Mouse (Mus musculus) liver, postnatal 0 days (tissue): Measurements from ENCODE around the gene Atp2b2. TPM values are rescaled to one million over a fixed set of nuclear protein-coding genes. Genes with fewer than 3 reads are reported as not detected.
A peak's percentile ranks its signal among the peaks of the same experiment; 100 is the strongest.

Source experiments
- ATAC-seq: fragments of 200-750 bp; cut with Nextera tagmentation; 2 replicates; pipeline ENCODE4 v1.8.0; 2017; ENCODE audit warnings: mild to moderate bottlenecking, moderate library complexity
- DNase-seq: peaks from one replicate; pipeline ENCODE4 v3.0.0-alpha.2; 2016
- H3K27ac ChIP-seq: fragments of 300-500 bp; sonication (generic); 2 replicates; pipeline ENCODE4 v1.5.1; 2014; ENCODE audit warnings: antibody characterized with exemption, moderate library complexity, mild to moderate bottlenecking, low read depth
- H3K27me3 ChIP-seq: fragments of 300-500 bp; sonication (generic); 2 replicates; pipeline ENCODE4 v1.6.1; 2014; ENCODE audit warnings: low read length, control low read depth, mixed read lengths; ENCODE audit not compliant: insufficient read depth
- H3K36me3 ChIP-seq: fragments of 300-500 bp; sonication (generic); replicated peaks from 2 replicates; pipeline ENCODE4 v1.6.1; 2014; ENCODE audit warnings: mild to moderate bottlenecking, control low read depth, low read length, moderate library complexity, mixed read lengths; ENCODE audit not compliant: insufficient read depth
- H3K4me1 ChIP-seq: fragments of 300-500 bp; sonication (generic); 2 replicates; pipeline ENCODE4 v1.6.1; 2014; ENCODE audit warnings: antibody characterized with exemption, mild to moderate bottlenecking, control low read depth; ENCODE audit not compliant: insufficient read depth
- H3K4me2 ChIP-seq: fragments of 300-500 bp; sonication (generic); 2 replicates; pipeline ENCODE4 v1.6.1; 2014; ENCODE audit warnings: low read depth, mild to moderate bottlenecking, low read length, moderate library complexity, mixed read lengths
- H3K4me3 ChIP-seq: fragments of 300-500 bp; sonication (generic); 2 replicates; pipeline ENCODE4 v1.5.1; 2014; ENCODE audit warnings: low read depth, low read length
- H3K9ac ChIP-seq: fragments of 300-500 bp; sonication (generic); replicated peaks from 2 replicates; pipeline ENCODE4 v1.6.1; 2014; ENCODE audit warnings: mild to moderate bottlenecking, moderate library complexity
- H3K9me3 ChIP-seq: fragments of 300-500 bp; sonication (generic); 2 replicates; pipeline ENCODE4 v1.6.1; 2016; ENCODE audit warnings: mild to moderate bottlenecking, control low read depth, low read length, mixed read lengths
- CTCF ChIP-seq: sonication (generic); IDR thresholded peaks from 2 replicates; pipeline ENCODE4 v1.5.1; 2016; ENCODE audit warnings: antibody characterized with exemption, low read depth
- EP300 ChIP-seq: IDR thresholded peaks from 2 replicates; pipeline ENCODE4 v1.6.1; 2016; ENCODE audit warnings: antibody characterized with exemption, low read depth, mild to moderate bottlenecking
- WGBS: fragments of 180-500 bp; shearing (Covaris S2); extraction: QIAGEN DNeasy Blood & Tissue Kit; methylation state at CpG from one replicate; pipeline ENCODE4 v1.1.7; 2014; ENCODE audit not compliant: insufficient replicate concordance; 5-methylcytosine and 5-hydroxymethylcytosine counted together
- polyA plus RNA-seq: library from polyadenylated mRNA; unstranded; fragments of >200 nt; fragmentation: Nextera tagmentation; extraction: Ambion mirVana; gene quantifications from 2 replicates; pipeline ENCODE4 v1.2.1, GENCODE M21; 2015

Atp2b2 gene
- polyA plus RNA-seq, 1 experiment from 2014 or later: 0.41 TPM

GRCm38 (mm10) chr6:113881561-113882243 is 160.7 kb downstream of the Atp2b2 start:
- H3K4me2 ChIP-seq: no peak overlapping the region
- H3K9ac ChIP-seq: no peak overlapping the region
- H3K9me3 ChIP-seq: no peaks in the 10 kb centered on the region
- H3K4me1 ChIP-seq: peaks cover 2% of the 10 kb centered on the region
- H3K36me3 ChIP-seq: no peaks in the 10 kb centered on the region
- 47% methylated on average over 10 of the region's 10 CpGs for WGBS
- no peaks in the 10 kb centered on the region for H3K27me3 ChIP-seq
- no peak overlapping the region for H3K4me3 ChIP-seq
- no peak for ATAC-seq
- no peak overlapping the region for H3K27ac ChIP-seq
- TF ChIP-seq CTCF (no peak), EP300 (no peak)
- peak; percentile 48 for DNase-seq

- TF ChIP-seq EP300: no peak
- no peak for TF ChIP-seq CTCF
- Histone ChIP-seq H3K4me1 (peaks cover 2% of the 10 kb centered on the region), H3K9ac (no peak overlapping the region), H3K4me2 (no peak overlapping the region), H3K4me3 (no peak overlapping the region), H3K9me3 (no peaks in the 10 kb centered on the region), H3K36me3 (no peaks in the 10 kb centered on the region), H3K27ac (no peak overlapping the region), H3K27me3 (no peaks in the 10 kb centered on the region)
- DNase-seq (no peak), ATAC-seq (no peak)
- WGBS: 46% methylated on average over 3 of the region's 3 CpGs
These were observed 163.0 kb downstream of the Atp2b2 start for GRCm38 (mm10) chr6:113879366-113879765.

- Histone ChIP-seq H3K36me3 (no peaks in the 10 kb centered on the region), H3K27ac (no peak overlapping the region), H3K4me3 (no peak overlapping the region), H3K4me2 (no peak overlapping the region), H3K9ac (no peak overlapping the region), H3K4me1 (peaks cover 2% of the 10 kb centered on the region), H3K9me3 (no peaks in the 10 kb centered on the region), H3K27me3 (no peaks in the 10 kb centered on the region)
- peak; percentile 85 for ATAC-seq
- WGBS: 63% methylated on average over 8 of the region's 8 CpGs
- TF ChIP-seq EP300 (no peak), CTCF (no peak)
- DNase-seq: no peak
These were observed 163.8 kb downstream of the Atp2b2 start for GRCm38 (mm10) chr6:113878510-113879128.

DNA sequence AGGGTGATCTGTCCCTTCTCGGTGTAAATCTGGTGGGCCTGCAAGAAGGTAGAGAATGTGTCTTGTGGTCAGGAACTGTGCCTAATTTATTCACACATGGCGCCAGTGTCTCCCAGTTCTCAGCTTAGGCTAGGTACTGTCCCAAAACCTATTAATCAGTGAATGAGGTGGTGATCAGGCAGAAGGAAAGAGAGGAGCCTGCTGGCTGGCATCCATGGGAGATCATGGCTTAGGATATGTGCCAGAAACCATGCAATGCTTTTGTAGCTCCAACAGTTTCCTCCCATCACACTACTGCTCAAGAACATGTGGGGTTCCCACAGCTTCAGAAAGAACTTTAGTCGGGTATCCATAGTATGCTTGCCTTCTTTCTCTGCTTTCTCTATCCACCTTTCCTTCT is 165.8 kb downstream of the Atp2b2 start:
- H3K9me3 ChIP-seq: no peaks in the 10 kb centered on the region
- TF ChIP-seq CTCF (no peak), EP300 (no peak)
- no peak for DNase-seq
- peaks cover 2% of the 10 kb centered on the region for H3K4me1 ChIP-seq
- H3K4me2 ChIP-seq: no peak overlapping the region
- H3K36me3 ChIP-seq: no peaks in the 10 kb centered on the region
- 64% methylated on average over 3 of the region's 3 CpGs for WGBS
- H3K4me3 ChIP-seq: no peak overlapping the region
- H3K27me3 ChIP-seq: no peaks in the 10 kb centered on the region
- no peak for ATAC-seq
- no peak overlapping the region for H3K9ac ChIP-seq
- no peak overlapping the region for H3K27ac ChIP-seq

DNA sequence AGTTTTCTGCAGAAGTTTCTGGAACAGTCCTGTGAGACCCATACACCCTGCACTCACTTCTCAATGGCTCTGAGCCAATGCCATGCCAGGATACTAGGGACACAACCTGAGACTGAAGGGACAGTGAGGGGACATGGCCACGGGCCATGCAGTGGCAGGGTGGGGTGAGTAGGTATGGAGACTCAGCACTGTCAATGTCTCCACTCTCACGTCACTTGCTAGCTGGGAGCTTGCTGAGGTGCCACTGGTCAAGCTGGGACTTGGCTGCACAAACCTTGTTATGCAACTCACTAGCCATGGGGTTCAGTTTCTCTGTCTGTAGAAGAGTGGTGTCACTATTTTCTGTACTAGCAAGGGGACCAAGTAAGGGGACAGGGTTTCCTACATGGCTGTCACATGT is 167.2 kb downstream of the Atp2b2 start:
- WGBS: 51% methylated on average over 2 of the region's 2 CpGs
- Histone ChIP-seq H3K36me3 (no peaks in the 10 kb centered on the region), H3K9ac (no peak overlapping the region), H3K27me3 (no peaks in the 10 kb centered on the region), H3K9me3 (no peaks in the 10 kb centered on the region), H3K4me3 (no peak overlapping the region), H3K4me1 (peaks cover 2% of the 10 kb centered on the region), H3K27ac (no peak overlapping the region), H3K4me2 (no peak overlapping the region)
- ATAC-seq (no peak), DNase-seq (no peak)
- TF ChIP-seq CTCF: no peak
- TF ChIP-seq EP300: no peak

DNA sequence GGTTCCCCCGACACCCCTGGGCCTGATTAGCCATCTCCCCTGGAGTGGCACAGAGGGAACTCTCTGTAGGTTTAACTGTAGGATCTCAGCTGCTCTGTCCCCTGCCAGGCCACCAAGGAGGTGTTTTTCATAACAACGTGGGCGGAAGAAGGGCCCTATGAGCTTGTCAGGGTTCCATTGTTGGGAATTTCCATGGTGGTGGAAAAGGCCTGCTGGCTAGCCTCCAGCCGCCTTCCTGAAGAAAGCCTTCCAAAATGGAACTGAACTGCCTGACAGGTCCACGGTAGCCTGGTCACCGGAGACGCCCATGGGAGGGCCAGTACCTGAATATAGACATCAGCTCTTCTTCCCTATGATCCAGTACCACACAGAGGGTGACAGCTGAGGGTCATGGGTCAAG is 169.8 kb downstream of the Atp2b2 start:
- no peaks in the 10 kb centered on the region; the same call in 1 of the 2 replicates for H3K4me1 ChIP-seq
- TF ChIP-seq CTCF: no peak
- no peak for TF ChIP-seq EP300
- H3K9me3 ChIP-seq: no peaks in the 10 kb centered on the region
- H3K9ac ChIP-seq: no peak overlapping the region
- DNase-seq (no peak), ATAC-seq (no peak)
- no peaks in the 10 kb centered on the region for H3K27me3 ChIP-seq
- H3K27ac ChIP-seq: no peak overlapping the region
- 75% methylated on average over 7 of the region's 7 CpGs for WGBS
- no peak overlapping the region for H3K4me3 ChIP-seq
- H3K36me3 ChIP-seq: no peaks in the 10 kb centered on the region
- H3K4me2 ChIP-seq: no peak overlapping the region
